Mouse (Mus musculus) G1E (cell line): ENCODE data around the gene Epsti1. TPM values are rescaled to one million over a fixed set of nuclear protein-coding genes. Genes with fewer than 3 reads are reported as not detected.

ENCODE experiments used
- ATAC-seq: 2 replicates; pipeline ENCODE4 v1.8.0; 2016; ENCODE audit warnings: mild to moderate bottlenecking; ENCODE audit not compliant: insufficient number of reproducible peaks, poor library complexity, low FRiP score, severe bottlenecking; ENCODE audit errors: extremely low read depth
- DNase-seq: peaks from one replicate; pipeline ENCODE4 v3.0.0; 2012; ENCODE audit warnings: low spot score
- H3K27me3 ChIP-seq: 2 replicates; pipeline ENCODE4 v1.6.1; 2012; ENCODE audit warnings: mild to moderate bottlenecking, low read length, inconsistent platforms; ENCODE audit not compliant: insufficient read depth
- H3K36me3 ChIP-seq: replicated peaks from 2 replicates; pipeline ENCODE3; 2012; ENCODE audit warnings: mild to moderate bottlenecking, inconsistent platforms
- H3K4me1 ChIP-seq: 2 replicates; pipeline ENCODE4 v1.6.1; 2012; ENCODE audit warnings: low read depth, low read length, inconsistent platforms, mixed read lengths; ENCODE audit not compliant: insufficient read depth
- H3K4me3 ChIP-seq: 2 replicates; pipeline ENCODE4 v1.5.1; 2012; ENCODE audit warnings: low read depth, mild to moderate bottlenecking, inconsistent platforms, low read length, moderate library complexity, mixed read lengths
- H3K9me3 ChIP-seq: replicated peaks from 2 replicates; pipeline ENCODE4 v1.6.1; 2012; ENCODE audit warnings: inconsistent platforms
- CTCF ChIP-seq: IDR thresholded peaks from 2 replicates; pipeline ENCODE4 v1.5.1; 2012; ENCODE audit warnings: low read depth, low read length, inconsistent platforms, mixed read lengths
- GATA1 ChIP-seq: IDR thresholded peaks from 2 replicates; pipeline ENCODE4 v1.6.1; 2012; ENCODE audit warnings: borderline replicate concordance, low read length, inconsistent platforms, mixed read lengths
- GATA2 ChIP-seq: IDR thresholded peaks from 2 replicates; pipeline ENCODE4 v1.6.1; 2012; ENCODE audit warnings: low read depth, low read length, inconsistent platforms, borderline replicate concordance
- POLR2AphosphoS5 ChIP-seq: IDR thresholded peaks from 2 replicates; pipeline ENCODE4 v1.6.1; 2012; ENCODE audit warnings: low read depth, low read length, inconsistent platforms; ENCODE audit not compliant: insufficient replicate concordance
- TAL1 ChIP-seq: conservative IDR thresholded peaks from 2 replicates; pipeline ENCODE4 v1.6.1; 2012; ENCODE audit warnings: low read depth, low read length, inconsistent platforms, mixed read lengths
- polyA plus RNA-seq: library from polyadenylated mRNA; stranded (reverse); fragments of >175 nt; gene quantifications from 2 replicates; pipeline ENCODE4 v1.2.3, GENCODE M21; 2012
- total RNA-seq, 2 experiments: library from RNA; stranded (forward) in 1 of 2; stranded (reverse) in 1 of 2; fragments of 200-1000 nt in 1 of 2; fragments of >200 nt in 1 of 2; fragmentation: Nextera tagmentation in 1 of 2; gene quantifications; 2 replicates each; pipeline ENCODE4 v1.2.3; 2014 to 2017

Gene Epsti1
- total and polyA plus RNA-seq, 3 experiments: not detected

DNA sequence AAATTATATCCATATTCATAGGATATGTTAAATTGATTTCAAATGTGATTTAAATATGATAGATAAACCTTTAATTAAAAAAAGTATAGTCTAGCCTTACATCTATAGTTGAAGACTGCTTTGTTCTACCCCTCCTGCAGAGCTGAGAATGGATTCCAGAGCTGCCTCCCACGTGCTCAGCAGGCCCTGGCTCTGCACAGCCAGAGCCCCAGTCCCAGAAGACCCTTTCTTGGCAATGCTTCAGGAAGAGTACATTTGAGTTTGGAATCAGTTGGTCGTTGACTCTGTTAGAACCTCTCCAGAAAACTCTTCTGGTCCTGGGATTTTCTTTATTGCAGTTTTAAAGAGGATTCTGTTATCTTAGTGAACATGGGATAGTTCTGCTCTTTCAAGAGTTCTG lies 139.0 kb downstream of the Epsti1 start:
- Histone ChIP-seq H3K4me1 (no peaks in the 10 kb centered on the region), H3K36me3 (no peaks in the 10 kb centered on the region), H3K4me3 (no peak overlapping the region), H3K9me3 (peaks cover 24% of the 10 kb centered on the region), H3K27me3 (no peaks in the 10 kb centered on the region)
- no peak for ATAC-seq
- DNase-seq: no peak
- no peak for TF ChIP-seq GATA1
- no peak for TF ChIP-seq TAL1
- TF ChIP-seq POLR2AphosphoS5: no peak
- no peak for TF ChIP-seq CTCF
- TF ChIP-seq GATA2: no peak

DNA sequence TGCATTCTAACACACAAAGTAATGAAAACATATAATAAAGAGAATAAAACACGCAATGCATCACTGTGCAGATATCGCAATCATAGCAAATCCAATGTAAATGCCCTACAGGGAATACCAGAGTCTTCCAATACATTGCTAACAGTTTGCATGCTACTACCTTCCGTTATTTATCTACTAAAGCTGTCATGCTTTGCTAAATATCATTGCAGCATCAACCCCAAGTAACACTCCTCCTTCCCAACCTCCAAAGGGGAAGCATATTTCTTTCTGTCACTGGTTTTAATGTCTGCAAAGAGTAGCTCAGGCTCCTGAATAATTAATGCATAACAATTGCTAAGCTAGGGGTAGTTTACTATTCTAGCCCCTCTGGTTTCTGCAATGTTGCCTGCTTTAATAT lies 144.2 kb downstream of the Epsti1 start:
- H3K4me3 ChIP-seq: no peak overlapping the region
- peaks cover 43% of the 10 kb centered on the region for H3K9me3 ChIP-seq
- TF ChIP-seq GATA2 (no peak), POLR2AphosphoS5 (no peak), GATA1 (no peak), CTCF (no peak), TAL1 (no peak)
- ATAC-seq (no peak), DNase-seq (no peak)
- H3K4me1 ChIP-seq: no peaks in the 10 kb centered on the region
- H3K36me3 ChIP-seq: no peaks in the 10 kb centered on the region
- no peaks in the 10 kb centered on the region for H3K27me3 ChIP-seq

DNA sequence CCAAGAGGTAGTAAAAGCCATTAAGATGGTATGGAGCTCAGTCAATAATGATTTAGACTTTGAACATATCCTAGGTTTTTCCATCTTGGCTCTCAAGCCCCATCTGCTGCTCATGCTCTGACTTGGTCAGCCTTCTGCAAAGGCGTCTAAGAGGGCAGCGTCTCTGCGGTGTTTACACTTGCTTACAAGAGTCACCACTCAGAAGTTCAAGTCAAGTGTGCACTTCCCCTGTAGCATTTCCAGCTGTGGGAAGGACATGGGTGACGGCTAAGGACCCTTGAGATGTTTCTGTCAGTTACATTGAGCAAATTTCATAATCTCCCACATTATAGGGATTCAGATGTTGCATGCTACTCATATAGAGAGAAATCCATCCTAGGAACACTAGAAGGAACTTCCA lies 144.6 kb downstream of the Epsti1 start:
- DNase-seq (no peak), ATAC-seq (no peak)
- peaks cover 47% of the 10 kb centered on the region for H3K9me3 ChIP-seq
- H3K4me3 ChIP-seq: no peak overlapping the region
- no peaks in the 10 kb centered on the region for H3K36me3 ChIP-seq
- TF ChIP-seq TAL1 (no peak), GATA1 (no peak), GATA2 (no peak), CTCF (no peak), POLR2AphosphoS5 (no peak)
- no peaks in the 10 kb centered on the region for H3K27me3 ChIP-seq
- H3K4me1 ChIP-seq: no peaks in the 10 kb centered on the region

Other genes with a start within 250 kb of the Epsti1 start
- gene Dnajc15, start 29.1 kb upstream of the Epsti1 start, total RNA-seq (2014; fragmentation: Nextera tagmentation): 5.9 and 17.6 TPM in 2 replicates
- 51.5 and 57.0 TPM in 2 replicates for gene Dnajc15, start 29.1 kb upstream of the Epsti1 start, total RNA-seq (2017)
- 16.3 and 26.3 TPM in 2 replicates for gene Dnajc15, start 29.1 kb upstream of the Epsti1 start, polyA plus RNA-seq
- not detected in 2 replicates for gene Fam216b, start 184.8 kb downstream of the Epsti1 start, total RNA-seq (2014; fragmentation: Nextera tagmentation)
- 0.06 and 0.38 TPM in 2 replicates for gene Fam216b, start 184.8 kb downstream of the Epsti1 start, total RNA-seq (2017)
- not detected in 2 replicates for gene Fam216b, start 184.8 kb downstream of the Epsti1 start, polyA plus RNA-seq